Mouse (Mus musculus) kidney, postnatal 10 days (tissue): ENCODE data around the gene Gcc2.
"Not testable (repeated sequence)": the region's sequence is repeated elsewhere in the genome, so short reads cannot be mapped to it uniquely, and the experiment has no call there.

Experiments
- DNase-seq: peaks from one replicate; pipeline ENCODE4 v3.0.0; 2021; ENCODE audit warnings: mixed read lengths

Gene Gcc2

DNA sequence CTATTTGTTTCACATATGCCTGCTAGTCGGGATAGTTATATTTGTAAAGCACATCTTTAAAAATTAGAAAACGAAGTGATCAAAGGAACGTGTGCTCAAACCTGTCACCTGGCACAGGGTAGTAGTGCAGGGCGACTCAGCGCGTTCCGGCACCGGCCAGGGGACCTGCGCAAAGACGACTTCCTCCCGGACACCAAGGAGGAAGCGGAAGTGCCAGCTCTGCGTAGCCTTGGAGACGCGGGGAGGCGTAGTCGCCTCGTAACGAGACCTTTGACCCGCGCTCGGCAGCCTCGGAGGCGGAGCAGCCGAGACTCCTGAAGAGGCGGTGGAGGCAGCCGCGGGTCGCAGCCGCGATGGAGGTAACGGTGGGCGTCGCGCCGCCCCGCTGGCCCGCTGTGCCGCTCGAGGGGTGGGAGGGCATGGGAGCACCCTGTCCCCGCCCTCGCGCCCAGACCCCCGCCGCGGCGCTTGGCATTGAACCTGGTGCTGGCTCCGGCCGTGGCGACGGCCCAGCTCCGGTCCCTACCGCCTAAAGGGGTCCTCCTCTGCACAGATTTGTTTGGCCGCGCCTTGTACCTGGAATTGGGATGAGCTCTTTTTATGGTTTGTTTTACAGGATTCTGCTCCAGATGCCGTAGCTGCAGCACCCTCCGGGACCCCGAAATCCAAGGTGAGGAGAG, at the start of gene Gcc2:
Gene Gcc2, plus strand, starts transcription at position 285 of the 680 bp plus-strand sequence.
- DNase-seq = peak; percentile 96

DNA sequence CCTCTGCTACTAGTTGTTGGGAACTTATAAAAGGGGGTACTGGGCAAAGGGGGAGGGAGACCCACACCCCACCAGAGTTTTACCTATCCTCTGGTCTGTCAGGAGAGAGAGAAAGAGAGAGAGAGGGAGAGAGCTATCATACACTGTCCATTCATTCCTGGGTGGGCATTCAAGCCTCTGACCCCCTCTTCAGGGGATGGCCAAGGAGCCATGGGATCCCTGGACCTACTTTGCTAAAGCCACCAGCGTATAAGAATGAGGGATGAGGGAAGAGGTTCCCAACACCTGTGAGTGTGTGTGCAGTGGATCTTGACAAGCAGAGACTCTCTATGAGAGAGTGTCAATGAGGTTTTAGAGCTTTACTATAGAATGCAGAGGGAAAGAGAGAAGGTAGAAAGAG, 49.3 kb upstream of the Gcc2 start:
- no peak for DNase-seq

DNA sequence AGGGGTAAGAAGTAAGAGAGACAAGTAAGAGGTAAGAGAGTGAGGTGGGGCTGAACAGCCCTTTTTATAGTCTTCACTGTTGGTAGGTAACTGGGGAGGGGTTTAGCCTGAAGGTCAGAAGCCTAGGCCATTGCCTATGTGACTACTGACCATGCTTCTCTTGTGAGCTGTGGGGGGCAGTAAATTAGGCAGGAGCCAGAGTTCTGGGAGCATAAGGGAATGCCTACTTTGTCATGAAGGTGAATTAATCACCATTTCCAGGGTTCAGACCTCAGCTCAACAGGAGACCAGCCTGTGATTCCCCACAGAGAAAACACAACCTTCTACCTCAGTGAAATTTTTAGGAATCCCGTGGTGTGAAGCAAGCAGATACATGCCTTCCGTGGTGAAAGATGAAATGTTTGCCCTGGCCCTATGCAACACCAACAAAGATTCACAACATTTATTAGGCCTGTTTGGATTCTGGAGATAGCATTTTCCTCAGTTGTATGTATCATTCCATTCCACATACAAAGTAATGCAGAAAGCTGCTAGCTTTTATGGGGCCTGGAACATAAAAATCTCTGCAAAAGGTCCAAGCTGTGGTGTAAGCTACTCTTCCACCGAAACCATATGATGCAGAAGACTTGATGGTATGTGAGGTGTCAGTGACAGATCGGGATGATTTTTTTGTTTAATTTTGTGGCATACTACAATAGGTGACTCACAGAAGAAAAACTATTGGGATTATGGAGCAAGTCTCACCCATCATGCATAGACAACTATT, 48.5 kb upstream of the Gcc2 start:
- DNase-seq = no peak

DNA sequence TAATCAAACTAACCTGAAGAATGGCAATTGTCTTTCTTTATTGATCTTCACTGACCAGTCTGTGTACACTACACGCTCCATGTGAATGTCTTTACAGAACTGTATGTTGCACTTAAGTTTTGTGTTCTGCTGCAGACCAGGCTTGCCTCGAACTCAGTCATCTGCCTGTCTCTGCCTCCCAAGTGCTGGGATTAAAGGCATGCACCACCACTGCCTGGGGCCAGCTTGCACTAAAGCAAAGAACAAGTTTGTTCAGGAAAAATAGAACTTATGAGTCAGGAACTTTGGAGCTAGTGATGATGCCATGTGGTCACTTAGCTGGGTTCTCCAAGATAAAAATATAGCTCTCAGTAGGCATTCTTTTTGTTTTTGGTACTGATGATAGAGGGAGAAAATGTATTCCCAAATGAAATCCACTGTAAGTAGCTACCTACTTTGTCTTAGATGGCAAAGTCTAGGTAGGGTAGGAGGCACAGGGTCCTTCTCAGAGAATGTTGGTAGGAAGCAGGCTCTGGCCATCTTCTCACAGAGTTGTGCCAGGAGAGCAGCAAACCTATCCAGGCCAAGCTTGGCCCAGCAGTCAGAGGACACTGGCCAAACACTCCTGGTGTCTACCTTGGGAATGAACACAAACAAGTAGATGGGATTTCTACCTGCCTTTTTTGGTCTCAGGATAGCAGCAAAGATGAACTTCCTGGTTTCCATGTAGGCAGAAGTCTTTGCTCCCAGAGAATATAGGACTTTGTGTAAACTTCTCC, 45.4 kb upstream of the Gcc2 start:
- no peak for DNase-seq

DNA sequence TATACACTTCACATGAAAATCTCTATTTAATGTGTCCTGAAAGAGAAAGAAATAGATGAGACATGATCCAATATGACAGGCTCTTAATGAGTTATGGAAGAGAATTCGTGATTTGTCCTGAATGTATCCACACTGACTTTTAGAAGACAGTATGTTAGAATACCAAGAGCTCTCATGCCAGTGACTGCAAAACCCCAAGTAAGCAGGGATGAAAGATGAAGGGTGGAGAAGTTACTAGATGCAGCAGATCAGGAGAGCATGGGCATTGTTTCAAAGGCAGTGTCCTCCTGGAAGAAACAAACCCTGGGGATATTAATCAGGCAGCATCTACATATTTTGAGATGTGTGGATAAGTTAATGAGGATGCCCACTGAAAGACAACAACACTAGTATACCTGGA, 44.8 kb upstream of the Gcc2 start:
- no peak for DNase-seq

DNA sequence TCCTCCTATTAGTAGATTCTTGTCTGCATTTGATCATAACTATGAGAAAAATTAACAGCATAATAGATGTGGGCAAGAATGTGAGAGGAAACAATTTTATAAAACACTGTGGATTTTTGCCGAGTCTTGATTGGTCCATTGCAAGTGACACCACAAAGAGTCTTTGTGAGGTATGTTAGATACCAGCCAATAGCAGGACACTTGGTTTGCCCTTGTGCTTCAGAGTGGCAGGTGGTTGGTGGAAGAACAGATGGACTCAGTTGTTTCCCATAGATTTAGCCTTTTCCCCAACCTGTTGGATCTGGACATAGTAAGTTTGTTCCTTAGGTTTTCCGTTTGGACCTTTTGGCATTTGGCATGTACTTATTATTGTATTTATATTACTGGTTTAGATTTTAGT, 44.1 kb upstream of the Gcc2 start:
- no peak for DNase-seq

DNA sequence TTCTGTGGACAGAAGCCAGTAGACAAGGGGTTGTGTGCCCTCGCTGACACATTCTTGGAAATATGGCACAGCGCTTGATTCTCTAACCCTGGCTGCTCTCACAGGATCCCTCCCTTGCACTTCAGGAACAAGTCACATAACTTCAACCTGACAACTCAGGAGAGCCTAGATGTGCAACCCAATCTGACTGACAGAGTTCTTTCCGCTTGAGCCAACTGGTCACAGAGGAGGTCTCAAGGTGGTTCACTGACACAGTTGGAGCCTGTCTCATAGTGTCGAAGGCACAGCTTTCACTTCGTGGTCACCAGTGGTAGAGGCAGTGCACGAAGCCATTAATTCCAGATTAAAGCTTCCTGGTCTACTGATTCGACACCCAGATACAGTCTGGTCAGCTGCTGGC, 43.1 kb upstream of the Gcc2 start:
- no peak for DNase-seq

DNA sequence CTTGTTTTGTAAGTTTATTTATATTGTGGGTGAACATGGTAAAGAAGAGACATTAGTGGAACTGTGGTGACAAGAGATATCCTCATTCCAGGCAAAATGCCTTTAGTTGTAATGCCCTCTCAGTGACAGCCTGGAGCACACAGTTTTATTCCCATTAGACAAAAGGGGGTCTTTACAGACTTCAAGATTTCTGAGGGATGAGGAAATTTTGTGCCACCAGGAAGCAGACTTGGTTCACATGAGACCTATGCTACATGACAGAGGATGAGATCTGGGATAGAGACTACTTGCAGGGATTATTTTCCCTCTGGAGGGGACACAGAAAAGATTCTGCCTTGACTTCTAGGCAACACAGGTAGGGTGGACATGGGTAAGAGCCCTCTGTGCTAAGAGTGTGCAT, 40.8 kb upstream of the Gcc2 start:
- no peak for DNase-seq

DNA sequence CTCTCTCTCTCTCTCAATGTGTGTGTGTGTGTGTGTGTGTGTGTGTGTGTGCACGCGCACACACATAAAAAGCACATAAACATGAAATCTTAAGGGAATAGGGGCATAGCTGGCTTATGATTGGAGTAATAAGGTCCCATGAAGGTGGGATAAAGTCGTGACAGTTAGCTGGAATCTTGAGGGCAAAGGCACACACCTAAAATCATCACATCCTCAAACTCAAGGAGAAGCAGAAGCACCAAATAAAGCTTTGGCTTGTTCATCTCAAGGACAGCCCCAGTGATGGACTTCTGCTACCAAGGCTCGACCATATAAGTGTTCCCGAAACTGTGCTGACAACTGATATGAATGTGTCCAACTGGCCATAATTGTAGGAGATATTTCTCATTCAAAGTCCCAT, 40.4 kb upstream of the Gcc2 start:
- DNase-seq = no peak

DNA sequence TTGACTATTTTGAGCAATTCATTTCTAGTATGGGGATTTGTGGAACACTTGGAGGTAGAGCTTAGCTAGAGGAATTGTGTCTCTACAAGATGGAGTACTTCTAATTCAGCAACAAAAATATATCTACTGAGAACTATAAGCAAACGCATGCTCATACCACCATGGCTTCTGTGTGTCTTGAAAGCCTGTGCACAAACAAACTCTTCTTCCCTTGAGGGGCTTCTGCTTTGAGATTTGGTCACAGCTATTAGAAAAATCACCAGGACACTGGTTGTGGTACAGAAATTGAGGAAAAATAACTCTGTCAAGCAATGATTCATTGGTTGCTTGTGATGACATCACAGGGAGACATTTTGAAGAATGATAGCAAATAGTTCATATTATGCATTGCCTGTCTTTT, 39.9 kb upstream of the Gcc2 start:
- no peak for DNase-seq

DNA sequence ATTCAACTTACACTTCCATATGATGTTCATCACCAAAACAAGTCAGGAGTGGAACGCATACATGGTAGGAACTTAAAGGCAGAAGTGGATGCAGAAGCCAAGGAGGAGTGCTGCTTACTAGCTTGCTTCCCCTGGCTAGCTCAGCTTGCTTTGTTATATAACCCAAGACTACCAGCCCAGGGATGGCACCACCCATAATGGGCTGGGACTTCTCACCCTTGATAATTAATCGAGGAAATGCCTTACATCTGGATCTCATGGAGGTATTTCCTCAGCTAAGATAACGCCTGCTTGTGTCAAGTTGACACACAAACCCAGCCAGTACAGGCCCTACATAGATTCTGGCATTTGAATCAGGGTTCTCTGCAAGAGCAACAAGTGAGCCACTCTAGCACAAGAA, 37.9 kb upstream of the Gcc2 start:
- DNase-seq = no peak

DNA sequence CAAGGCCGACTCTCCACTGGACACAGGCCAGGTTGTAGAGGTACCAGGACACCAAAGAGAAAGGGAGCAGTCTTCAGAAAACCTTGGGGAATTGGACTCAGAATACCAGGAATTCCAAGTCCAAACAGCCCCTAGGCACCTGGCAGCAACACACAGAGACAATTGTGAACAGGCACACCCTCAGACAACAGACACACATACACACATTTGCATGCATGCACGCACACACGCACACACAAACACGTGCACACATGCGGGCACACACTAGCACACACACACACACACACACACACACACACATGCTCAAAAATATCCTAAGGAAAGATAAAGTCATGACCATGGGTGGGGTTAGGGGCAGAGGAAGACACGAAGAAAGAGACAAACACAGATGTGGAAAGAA, 34.6 kb upstream of the Gcc2 start:
- DNase-seq = no peak

DNA sequence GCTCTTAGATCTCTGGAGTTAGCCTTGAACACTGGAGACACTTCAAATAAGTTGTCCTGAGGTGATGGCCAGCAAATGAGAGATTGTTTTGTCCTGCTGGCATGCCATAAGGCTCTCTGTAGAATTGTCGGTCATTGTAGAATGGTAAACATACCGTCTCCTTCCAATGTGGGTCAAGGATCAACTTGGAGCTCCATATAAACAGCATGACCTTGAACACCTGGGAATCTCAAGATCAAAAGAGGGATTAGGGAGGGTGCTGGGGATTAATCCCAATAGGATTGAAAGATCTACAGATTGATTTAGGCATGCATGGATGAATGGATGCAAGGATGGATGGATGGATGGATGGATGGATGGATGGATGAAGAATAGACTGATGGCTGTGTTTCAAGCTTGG, 33.7 kb upstream of the Gcc2 start:
- not testable (repeated sequence) for DNase-seq

DNA sequence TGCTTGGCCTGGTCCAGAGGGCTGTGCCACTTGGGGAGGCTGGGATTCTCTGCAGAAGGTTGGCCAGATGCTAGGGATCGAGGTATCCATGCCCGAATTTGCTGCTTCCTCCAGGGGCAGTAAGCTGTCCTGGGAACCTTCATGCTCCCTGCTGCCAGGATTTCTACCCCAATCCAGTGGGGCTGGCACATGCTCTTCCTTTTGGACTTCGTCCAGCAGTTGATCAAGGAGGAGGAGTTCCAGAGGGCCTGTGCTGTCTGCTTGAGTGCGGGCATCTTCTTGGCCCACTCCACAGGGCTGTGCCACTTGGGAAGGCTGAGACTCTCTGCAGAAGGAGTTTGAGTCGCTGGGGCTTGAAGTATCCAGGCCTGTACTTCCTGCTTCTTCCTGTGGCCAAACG, 32.1 kb upstream of the Gcc2 start:
- DNase-seq = not testable (repeated sequence)

DNA sequence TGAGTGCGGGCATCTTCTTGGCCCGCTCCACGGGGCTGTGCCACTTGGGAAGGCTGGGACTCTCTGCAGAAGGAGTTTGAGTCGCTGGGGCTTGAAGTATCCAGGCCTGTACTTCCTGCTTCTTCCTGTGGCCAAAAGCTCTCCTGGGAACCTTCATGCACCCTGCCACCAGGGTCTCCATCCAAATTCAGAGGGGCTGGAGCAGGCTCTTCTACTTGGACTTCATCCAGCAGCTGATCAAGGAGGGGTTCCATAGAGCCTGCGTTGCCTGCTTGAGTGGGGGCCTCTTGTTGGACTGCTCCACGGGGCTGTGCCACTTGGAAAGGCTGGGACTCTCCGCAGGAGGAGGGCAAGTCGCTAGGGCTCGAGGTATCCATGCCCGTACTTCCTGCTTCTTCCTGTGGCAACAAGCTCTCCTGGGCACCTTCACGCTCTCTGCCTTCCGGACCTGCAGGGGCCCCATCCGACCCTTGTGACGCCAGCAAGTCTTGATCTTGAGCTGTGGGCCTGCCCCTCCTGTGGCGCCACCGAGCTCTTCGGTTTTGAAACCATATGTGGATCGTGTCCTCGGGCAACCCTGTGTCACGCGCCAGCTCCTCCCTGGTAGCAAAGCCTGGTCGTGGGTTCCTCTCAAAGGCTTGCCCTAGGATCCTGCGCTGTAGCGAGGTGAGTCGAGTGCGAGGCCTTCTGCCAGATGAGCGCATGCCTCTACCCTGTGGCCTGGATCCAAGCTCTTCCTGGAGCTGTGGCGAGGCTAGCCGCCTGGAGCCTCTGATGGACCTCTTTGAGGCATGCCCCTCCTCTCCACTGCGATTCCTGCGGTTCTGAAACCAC, 31.1 kb upstream of the Gcc2 start:
- DNase-seq = peak; percentile 72

DNA sequence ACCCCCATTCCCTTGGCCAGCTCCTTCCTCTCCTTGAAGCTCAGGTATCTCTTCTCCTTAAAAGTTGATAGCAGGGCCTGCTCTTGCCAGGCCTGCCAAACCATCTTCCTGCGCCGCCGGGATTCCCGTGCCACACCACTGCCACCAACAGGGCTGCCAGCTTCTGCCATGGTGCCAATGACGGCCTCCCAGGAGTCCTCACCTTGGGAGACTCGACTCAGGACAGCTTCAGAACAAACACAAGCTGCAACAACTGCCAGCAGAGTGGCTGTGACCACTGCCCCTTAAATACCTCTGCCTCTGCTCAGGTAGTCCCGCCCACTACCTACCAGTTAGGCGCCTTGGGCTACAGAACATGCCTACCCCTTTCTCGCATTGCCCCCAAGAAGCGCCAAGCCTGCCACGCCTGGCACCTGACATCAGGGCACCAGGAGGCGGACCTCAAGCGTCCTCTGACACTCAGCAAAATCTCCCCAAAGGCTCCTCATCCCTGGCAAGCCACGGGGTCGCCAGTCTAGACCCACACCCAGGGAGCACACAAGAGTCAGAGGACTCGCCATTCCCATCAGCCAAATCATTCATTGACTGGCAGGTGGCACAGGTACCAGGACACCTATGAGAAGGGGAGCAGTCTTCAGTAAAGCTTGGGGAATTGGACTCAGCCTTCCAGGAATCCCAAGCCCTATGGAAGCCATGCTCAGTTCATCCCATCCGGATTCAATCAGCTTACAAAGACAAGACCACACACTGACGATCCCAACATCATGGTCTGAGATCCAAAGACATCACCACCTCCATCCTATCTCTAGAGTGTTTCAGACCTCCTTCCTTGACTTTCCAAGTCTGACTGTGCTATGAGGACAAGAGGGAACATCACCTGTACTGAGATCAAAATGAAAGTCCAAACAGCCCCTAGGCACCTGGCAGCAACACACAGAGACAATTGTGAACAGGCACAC, 30.2 kb upstream of the Gcc2 start, which contains the start of gene AW822073:
Gene AW822073, minus strand, starts transcription at position 104 of the 959 bp plus-strand sequence.
- peak; percentile 50 for DNase-seq

DNA sequence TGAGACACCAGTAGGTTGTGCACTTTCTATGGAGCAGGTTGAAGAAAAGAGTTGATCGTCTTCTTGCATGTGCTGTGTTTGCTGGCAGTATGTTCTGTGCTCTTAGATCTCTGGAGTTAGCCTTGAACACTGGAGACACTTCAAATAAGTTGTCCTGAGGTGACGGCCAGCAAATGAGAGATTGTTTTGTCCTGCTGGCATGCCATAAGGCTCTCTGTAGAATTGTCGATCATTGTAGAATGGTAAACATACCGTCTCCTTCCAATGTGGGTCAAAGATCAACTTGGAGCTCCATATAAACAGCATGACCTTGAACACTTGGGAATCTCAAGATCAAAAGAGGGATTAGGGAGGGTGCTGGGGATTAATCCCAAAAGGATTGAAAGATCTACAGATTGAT, 28.9 kb upstream of the Gcc2 start:
- DNase-seq = not testable (repeated sequence)

DNA sequence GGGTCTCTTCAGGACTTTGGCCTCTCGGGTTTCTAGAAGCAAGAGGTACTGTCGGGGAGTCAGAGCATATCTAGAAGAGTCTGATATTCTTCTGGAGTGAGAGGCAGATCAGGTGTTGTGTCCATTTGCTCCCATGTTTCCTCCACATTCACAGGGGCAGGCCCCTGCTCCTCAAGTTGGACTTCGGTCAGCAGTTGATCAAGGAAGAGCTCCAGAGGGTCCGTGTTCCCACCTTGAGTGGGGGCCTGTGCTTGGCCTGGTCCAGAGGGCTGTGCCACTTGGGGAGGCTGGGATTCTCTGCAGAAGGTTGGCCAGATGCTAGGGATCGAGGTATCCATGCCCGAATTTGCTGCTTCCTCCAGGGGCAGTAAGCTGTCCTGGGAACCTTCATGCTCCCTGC, 27.5 kb upstream of the Gcc2 start:
- not testable (repeated sequence) for DNase-seq

DNA sequence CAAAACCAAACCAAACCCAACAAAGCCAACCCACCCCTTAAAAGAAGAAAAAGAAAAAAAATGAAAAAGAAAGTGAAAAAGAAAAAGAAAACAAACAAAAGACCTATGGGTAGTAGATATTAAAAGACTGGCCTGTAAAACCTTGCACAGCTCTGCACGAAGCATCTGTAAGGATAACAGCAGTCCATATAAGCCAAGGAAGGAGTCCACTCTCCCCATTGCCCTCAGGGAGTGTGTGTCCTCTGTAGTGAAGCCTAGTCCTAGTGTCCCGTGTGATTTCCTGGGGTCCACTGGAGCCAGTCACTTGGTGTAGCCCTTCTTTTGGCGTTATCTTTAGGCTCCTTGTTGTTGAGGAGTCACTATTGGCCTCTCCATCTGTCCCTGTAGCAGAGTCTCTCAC, 25.3 kb upstream of the Gcc2 start:
- not testable (repeated sequence) for DNase-seq

DNA sequence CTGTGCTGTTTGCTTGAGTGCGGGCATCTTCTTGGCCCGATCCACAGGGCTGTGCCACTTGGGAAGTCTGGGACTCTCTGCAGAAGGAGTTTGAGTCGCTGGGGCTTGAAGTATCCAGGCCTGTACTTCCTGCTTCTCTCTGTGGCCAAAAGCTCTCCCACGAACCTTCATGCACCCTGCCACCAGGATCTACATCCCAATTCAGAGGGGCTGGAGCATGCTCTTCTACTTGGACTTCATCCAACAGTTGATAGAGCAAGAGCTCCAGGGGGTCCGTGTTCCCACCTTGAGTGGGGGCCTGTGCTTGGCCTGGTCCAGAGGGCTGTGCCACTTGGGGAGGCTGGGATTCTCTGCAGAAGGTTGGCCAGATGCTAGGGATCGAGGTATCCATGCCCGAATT, 24.2 kb upstream of the Gcc2 start:
- DNase-seq = peak; percentile 43

DNA sequence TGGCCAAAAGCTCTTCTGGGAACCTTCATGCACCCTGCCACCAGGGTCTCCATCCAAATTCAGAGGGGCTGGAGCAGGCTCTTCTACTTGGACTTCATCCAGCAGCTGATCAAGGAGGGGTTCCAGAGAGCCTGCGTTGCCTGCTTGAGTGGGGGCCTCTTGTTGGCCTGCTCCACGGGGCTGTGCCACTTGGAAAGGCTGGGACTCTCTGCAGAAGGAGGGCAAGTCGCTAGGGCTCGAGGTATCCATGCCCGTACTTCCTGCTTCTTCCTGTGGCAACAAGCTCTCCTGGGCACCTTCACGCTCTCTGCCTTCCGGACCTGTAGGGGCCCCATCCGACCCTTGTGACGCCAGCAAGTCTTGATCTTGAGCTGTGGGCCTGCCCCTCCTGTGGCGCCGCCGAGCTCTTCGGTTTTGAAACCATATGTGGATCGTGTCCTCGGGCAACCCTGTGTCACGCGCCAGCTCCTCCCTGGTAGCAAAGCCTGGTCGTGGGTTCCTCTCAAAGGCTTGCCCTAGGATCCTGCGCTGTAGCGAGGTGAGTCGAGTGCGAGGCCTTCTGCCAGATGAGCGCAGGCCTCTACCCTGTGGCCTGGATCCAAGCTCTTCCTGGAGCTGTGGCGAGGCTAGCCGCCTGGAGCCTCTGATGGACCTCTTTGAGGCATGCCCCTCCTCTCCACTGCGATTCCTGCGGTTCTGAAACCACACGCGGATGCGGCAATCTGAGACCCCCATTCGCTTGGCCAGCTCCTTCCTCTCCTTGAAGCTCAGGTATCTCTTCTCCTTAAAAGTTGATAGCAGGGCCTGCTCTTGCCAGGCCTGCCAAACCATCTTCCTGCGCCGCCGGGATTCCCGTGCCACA, 23.3 kb upstream of the Gcc2 start:
- peak; percentile 76 for DNase-seq
